Mouse (Mus musculus): ENCODE data around the gene Tmem274.

DNA sequence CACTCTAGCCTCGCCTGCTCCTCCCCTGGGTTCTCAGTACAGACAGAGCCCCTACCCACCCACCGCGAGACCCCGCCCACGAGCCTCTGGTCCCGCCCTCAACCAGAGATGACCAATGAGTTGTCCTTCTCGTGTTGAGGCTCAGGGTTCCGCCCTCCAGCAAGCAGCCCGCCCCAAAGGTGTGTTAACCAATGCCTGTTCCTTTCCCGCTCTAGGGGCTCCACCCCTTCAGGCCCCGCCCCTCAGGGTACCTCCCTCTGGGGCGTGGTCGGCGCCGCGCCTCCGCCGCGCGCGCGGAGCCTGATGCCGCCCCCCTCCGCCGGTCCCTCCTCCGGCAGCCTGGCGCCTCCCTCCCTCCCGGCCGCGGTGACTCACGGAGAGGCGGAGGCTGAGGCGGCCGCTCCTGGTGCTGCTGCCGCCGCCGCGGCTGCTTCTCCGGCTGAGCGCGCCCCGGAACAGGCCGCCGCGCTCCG, 40.7 kb downstream of the Tmem274 start, which contains the start of gene Ctnnbip1:
- TF ChIP-seq CTCF (IDR thresholded peaks at IDR 0.05; ENCODE audit: extremely low read depth, insufficient read length, insufficient replicate concordance, low read depth, low read length) (no peak), POLR2A (IDR thresholded peaks at IDR 0.05; ENCODE audit: low read depth, low read length) (peak; percentile 56)

Measured in small intestine, adult 2 months (tissue).